ENCODE assay signal across 20 mouse cellular contexts in genomic region chr1:22594841-22595240, GRCm38 (mm10).
DNase-seq lines count a peak whose midpoint lies in the region; ATAC-seq and TF ChIP-seq lines count a peak whose summit lies in the region.
"Had no signal": no experiment of that assay in that cellular context is flagged by ENCODE, and none has a peak within 500 bp of the region (broad histone marks: within the 10 kb centered on the region; RNA-seq: fewer than 3 reads in every experiment).

No protein-coding gene starts in this region.

- ATAC-seq in forebrain, embryonic 13.5 days, result peak; percentile 45; the same call in 1 of the 2 replicates
- no peak for ATAC-seq in forebrain, embryonic 12.5 days (ENCODE audit: low FRiP score)
- no peak for ATAC-seq in liver, embryonic 12.5 days
- ATAC-seq in lung, embryonic 15.5 days (ENCODE audit: borderline replicate concordance, extremely low read depth, low FRiP score, low TSS enrichment), result peak; percentile 83; the same call in 1 of the 2 replicates
- ATAC-seq: forebrain, embryonic 16.5 days; intestine, embryonic 15.5 days had no signal

- H3K4me2 ChIP-seq in forebrain, embryonic 13.5 days, result no peak overlapping the region
- H3K4me2 ChIP-seq in forebrain, embryonic 12.5 days, result no peak overlapping the region
- H3K4me2 ChIP-seq in liver, embryonic 12.5 days, result no peak overlapping the region
- H3K4me2 ChIP-seq in lung, embryonic 15.5 days, result no peak overlapping the region
- H3K4me2 ChIP-seq: hindbrain, embryonic 15.5 days; intestine, embryonic 15.5 days; neural tube, embryonic 12.5 days had no signal

- no peak overlapping the region for H3K9ac ChIP-seq in forebrain, embryonic 13.5 days
- no peak overlapping the region for H3K9ac ChIP-seq in forebrain, embryonic 12.5 days
- H3K9ac ChIP-seq in liver, adult 2 months (ENCODE audit: low read depth, low read length), result no peak overlapping the region
- no peak overlapping the region for H3K9ac ChIP-seq in liver, embryonic 12.5 days
- no peak overlapping the region for H3K9ac ChIP-seq in lung, embryonic 15.5 days
- H3K9ac ChIP-seq: hindbrain, embryonic 15.5 days; intestine, embryonic 15.5 days; neural tube, embryonic 12.5 days had no signal

- TF ChIP-seq POLR2A in liver, adult 2 months (IDR thresholded peaks at IDR 0.05; ENCODE audit: extremely low read depth, insufficient read depth, low read length), result no peak

- H3K27ac ChIP-seq in forebrain, embryonic 13.5 days, result no peak overlapping the region
- no peak overlapping the region for H3K27ac ChIP-seq in forebrain, embryonic 12.5 days
- no peak overlapping the region for H3K27ac ChIP-seq in liver, adult 2 months (replicated peaks; ENCODE audit: insufficient read depth, low read depth, low read length)
- no peak overlapping the region for H3K27ac ChIP-seq in liver, embryonic 12.5 days
- no peak overlapping the region for H3K27ac ChIP-seq in lung, embryonic 15.5 days
- H3K27ac ChIP-seq: hindbrain, embryonic 15.5 days; intestine, embryonic 15.5 days; midbrain, embryonic 10.5 days; neural tube, embryonic 12.5 days had no signal

- no peaks in the 10 kb centered on the region for H3K9me3 ChIP-seq in forebrain, embryonic 13.5 days (replicated peaks)
- H3K9me3 ChIP-seq in forebrain, embryonic 12.5 days, result no peaks in the 10 kb centered on the region
- no peaks in the 10 kb centered on the region for H3K9me3 ChIP-seq in liver, embryonic 12.5 days (replicated peaks)
- no peaks in the 10 kb centered on the region for H3K9me3 ChIP-seq in lung, embryonic 15.5 days
- H3K9me3 ChIP-seq: hindbrain, embryonic 15.5 days; intestine, embryonic 15.5 days; midbrain, embryonic 10.5 days; neural tube, embryonic 12.5 days had no signal

- H3K4me1 ChIP-seq in forebrain, embryonic 13.5 days, result no peaks in the 10 kb centered on the region
- H3K4me1 ChIP-seq in forebrain, embryonic 12.5 days, result no peaks in the 10 kb centered on the region; the same call in 1 of the 2 replicates
- H3K4me1 ChIP-seq in liver, adult 2 months (ENCODE audit: control insufficient read depth, insufficient read depth, low read length), result peaks cover 2% of the 10 kb centered on the region; the same call in 1 of the 2 replicates
- no peaks in the 10 kb centered on the region for H3K4me1 ChIP-seq in liver, embryonic 12.5 days
- 0 out of 2 replicates have a peak, but pooled peaks cover 7% of the 10 kb centered on the region for H3K4me1 ChIP-seq in lung, embryonic 15.5 days
- H3K4me1 ChIP-seq: hindbrain, embryonic 15.5 days; intestine, embryonic 15.5 days; neural tube, embryonic 12.5 days had no signal

- no peak for TF ChIP-seq CTCF in liver, adult 2 months (IDR thresholded peaks at IDR 0.05; ENCODE audit: low read depth, low read length)

- H3K36me3 ChIP-seq in forebrain, embryonic 13.5 days (ENCODE audit: poor library complexity, severe bottlenecking), result no peaks in the 10 kb centered on the region
- H3K36me3 ChIP-seq in forebrain, embryonic 12.5 days (replicated peaks), result no peaks in the 10 kb centered on the region
- no peaks in the 10 kb centered on the region for H3K36me3 ChIP-seq in liver, adult 2 months (ENCODE audit: control insufficient read depth, insufficient read depth, low read length)
- no peaks in the 10 kb centered on the region for H3K36me3 ChIP-seq in liver, embryonic 12.5 days
- no peaks in the 10 kb centered on the region for H3K36me3 ChIP-seq in lung, embryonic 15.5 days
- H3K36me3 ChIP-seq: hindbrain, embryonic 15.5 days; intestine, embryonic 15.5 days; midbrain, embryonic 10.5 days; neural tube, embryonic 12.5 days had no signal

- H3K4me3 ChIP-seq in forebrain, embryonic 13.5 days, result no peak overlapping the region
- H3K4me3 ChIP-seq in forebrain, embryonic 12.5 days (replicated peaks), result no peak overlapping the region
- no peak overlapping the region for H3K4me3 ChIP-seq in liver, adult 2 months (ENCODE audit: insufficient read depth, low read depth, low read length)
- H3K4me3 ChIP-seq in liver, embryonic 12.5 days, result no peak overlapping the region
- H3K4me3 ChIP-seq in lung, embryonic 15.5 days, result no peak overlapping the region
- H3K4me3 ChIP-seq: erythroblast, embryonic 14.5 days; hindbrain, embryonic 15.5 days; intestine, embryonic 15.5 days; midbrain, embryonic 10.5 days; neural tube, embryonic 12.5 days had no signal

- H3K79me2 ChIP-seq in liver, adult 2 months (ENCODE audit: control insufficient read depth, insufficient read depth, low read length), result no peaks in the 10 kb centered on the region

- DNase-seq in liver, adult 2 months (ENCODE audit: extremely low read depth, low read depth, low spot score), result peak; percentile 77
- DNase-seq in lung, postnatal 25 days (ENCODE audit: low spot score), result peak; percentile 10
- DNase-seq in layer of hippocampus, adult 18-20 months (ENCODE audit: low spot score in 2 of 2), result no peak
- DNase-seq in kidney, postnatal 10 days, result no peak
- DNase-seq: heart, adult 11 months; heart, postnatal 4 days; kidney, adult 9 months; kidney, postnatal 4 days; liver; thymus, postnatal 4 days had no signal

- H3K27me3 ChIP-seq in forebrain, embryonic 13.5 days, result no peaks in the 10 kb centered on the region
- H3K27me3 ChIP-seq in forebrain, embryonic 12.5 days, result no peaks in the 10 kb centered on the region
- no peaks in the 10 kb centered on the region for H3K27me3 ChIP-seq in liver, adult 2 months (ENCODE audit: control insufficient read depth, insufficient read depth, low read length)
- H3K27me3 ChIP-seq in liver, embryonic 12.5 days (replicated peaks), result no peaks in the 10 kb centered on the region
- H3K27me3 ChIP-seq in lung, embryonic 15.5 days, result no peaks in the 10 kb centered on the region
- H3K27me3 ChIP-seq: hindbrain, embryonic 15.5 days; intestine, embryonic 15.5 days; neural tube, embryonic 12.5 days had no signal

Comparison
In these comparisons a context has a peak if more than half of its experiments do, and no peak if none do; other contexts are left out.
1. ATAC-seq: peak in forebrain, embryonic 13.5 days (single experiment) and lung, embryonic 15.5 days (single experiment); none in forebrain, embryonic 12.5 days (single experiment) and liver, embryonic 12.5 days (single experiment).
2. DNase-seq: peak in liver, adult 2 months (single experiment) and lung, postnatal 25 days (single experiment); none in layer of hippocampus, adult 18-20 months (0 of 2) and kidney, postnatal 10 days (single experiment).